Mouse (Mus musculus) thymus, postnatal 10 days (tissue): ENCODE data around the gene Nup210l.
"Not testable (repeated sequence)": the region's sequence is repeated elsewhere in the genome, so short reads cannot be mapped to it uniquely, and the experiment has no call there.

Source experiments
- DNase-seq, 2 experiments: peaks; one replicate each; pipeline ENCODE4 v3.0.0; 2021; ENCODE audit warnings: low spot score in 2 of 2

The Nup210l gene

DNA sequence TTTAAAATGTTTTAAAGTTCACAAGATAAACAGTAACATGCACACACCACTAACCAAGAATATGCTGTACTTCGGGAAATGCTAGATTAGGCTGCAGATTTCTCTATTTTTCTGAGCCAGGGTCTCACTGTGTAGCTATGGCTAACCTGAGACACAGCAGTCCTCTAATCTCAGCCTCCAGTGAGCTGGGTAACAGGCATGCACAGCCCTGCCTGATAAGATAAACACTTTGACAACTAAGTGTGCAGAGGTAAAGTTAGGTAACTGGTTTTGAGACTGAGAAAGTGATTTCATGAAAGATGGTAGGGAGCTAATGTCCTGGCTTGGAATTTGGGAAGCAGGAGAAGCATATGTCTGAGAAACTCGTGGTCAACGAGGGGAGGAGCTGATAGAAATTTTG lies 9.5 kb upstream of the Nup210l start:
- no peak for DNase-seq

GRCm38 (mm10) chr3:90097928-90098327 lies 6.0 kb upstream of the Nup210l start:
- no peak for DNase-seq

DNA sequence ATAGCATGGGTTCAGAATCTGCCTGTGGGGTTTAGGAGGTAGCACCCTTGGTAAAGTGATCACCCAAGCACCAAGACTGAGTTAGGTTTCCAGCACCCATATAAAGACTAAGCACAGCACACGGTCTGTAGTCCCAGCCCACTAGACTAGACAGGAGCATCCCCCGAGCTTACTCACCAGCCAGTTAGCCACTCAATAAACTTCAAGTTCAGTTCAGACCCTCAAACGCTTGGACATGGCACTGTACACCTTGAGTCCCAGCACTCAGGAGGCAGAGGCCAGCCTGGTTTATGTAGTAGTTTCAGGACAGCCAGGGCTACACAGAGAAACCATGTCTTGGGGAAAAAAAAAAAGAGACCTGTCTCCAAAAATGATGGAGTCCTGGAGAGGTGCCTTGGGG lies 2.9 kb upstream of the Nup210l start:
- DNase-seq: no peak

GRCm38 (mm10) chr3:90101673-90102072 lies 2.3 kb upstream of the Nup210l start:
- DNase-seq: no peak

GRCm38 (mm10) chr3:90102239-90102638 lies 1.7 kb upstream of the Nup210l start:
- no peak for DNase-seq

GRCm38 (mm10) chr3:90103176-90103575 lies 756 bp upstream of the Nup210l start:
- DNase-seq: no peak

GRCm38 (mm10) chr3:90111706-90112105 lies 7.8 kb downstream of the Nup210l start:
- no peak for DNase-seq

DNA sequence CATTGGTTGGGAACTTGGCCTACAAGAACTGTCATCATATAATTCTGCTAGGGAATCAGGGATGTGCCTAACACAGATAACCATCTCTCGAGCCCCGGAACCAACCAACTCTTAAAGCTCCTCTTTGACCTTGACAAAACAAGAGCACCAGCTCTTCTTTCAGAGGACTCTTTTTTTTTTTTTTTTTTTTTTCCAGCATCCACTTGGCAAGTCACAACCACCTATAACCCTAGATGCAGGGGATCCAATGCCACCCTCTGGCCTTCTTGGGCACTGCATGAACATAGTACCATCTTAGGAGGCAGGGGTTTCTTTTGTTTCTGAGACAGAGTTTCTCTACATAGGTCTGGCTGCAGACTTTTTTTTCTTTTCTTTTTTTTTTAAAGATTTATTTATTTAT lies 10.4 kb downstream of the Nup210l start:
- peak in 1 of 2 experiments; percentile 17 for DNase-seq

- DNase-seq: no peak
These were observed 11.6 kb downstream of the Nup210l start for GRCm38 (mm10) chr3:90115526-90115925.

GRCm38 (mm10) chr3:90118132-90118790 lies 14.3 kb downstream of the Nup210l start:
- DNase-seq: no peak

DNA sequence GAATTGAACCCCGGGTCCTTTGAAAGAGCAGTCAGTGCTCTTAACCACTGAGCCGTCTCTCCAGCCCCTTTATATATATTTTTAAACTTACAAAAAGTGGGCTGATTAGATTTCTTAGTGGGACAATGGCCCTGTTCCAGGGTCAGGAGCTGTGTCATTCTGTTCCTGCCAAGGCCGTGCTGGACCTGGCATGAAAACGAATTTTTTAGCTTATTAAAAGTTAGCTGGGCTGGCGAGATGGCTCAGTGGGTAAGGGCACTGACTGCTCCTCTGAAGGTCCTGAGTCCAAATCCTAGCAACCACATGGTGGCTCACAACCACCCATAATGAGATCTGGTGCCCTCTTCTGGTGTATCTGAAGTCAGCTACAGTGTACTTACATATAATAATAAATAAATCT lies 18.1 kb downstream of the Nup210l start:
- not testable (repeated sequence) for DNase-seq

DNA sequence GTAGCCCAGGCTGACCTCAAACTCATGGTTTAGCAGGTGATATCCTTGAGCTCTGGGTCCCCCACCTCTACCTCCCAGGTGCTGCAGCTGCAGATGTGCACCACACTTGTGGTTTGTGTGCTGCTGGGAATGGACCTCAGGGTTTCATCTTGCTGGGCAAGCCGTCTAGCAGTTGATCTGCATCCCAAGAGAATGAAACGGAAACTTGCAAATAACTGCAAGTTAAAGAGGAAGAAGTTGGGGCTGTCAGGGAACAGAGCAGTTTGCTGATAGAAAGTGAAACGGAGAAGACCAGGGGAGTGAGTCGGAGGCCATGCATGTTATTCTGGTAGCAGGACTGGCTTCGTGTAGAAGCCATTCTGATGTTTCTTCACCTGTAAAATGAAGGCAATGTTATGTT lies 21.8 kb downstream of the Nup210l start:
- DNase-seq: no peak

GRCm38 (mm10) chr3:90127881-90128280 lies 23.9 kb downstream of the Nup210l start:
- DNase-seq: no peak

- no peak for DNase-seq
These were observed 28.8 kb downstream of the Nup210l start for GRCm38 (mm10) chr3:90132745-90133144.

DNA sequence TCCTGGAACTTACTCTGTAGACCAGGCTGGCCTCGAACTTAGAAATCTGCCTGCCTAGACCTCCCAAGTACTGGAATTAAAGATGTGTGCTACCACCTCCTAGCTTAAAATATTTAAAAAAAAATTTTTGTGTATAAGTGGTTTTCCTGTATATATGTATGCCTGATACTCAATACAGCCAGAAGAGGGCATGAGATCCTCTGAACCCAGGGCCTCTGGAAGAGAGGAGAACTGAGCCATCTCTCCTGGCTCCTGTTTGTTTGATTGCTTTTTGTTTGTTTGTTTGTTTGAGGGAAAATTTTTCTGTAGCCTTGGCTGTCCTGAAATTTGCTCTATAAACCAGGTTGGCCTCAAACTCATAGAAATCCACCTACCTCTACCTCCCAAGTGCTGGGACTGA lies 29.4 kb downstream of the Nup210l start:
- DNase-seq: no peak

- no peak for DNase-seq
These were observed 30.6 kb downstream of the Nup210l start for GRCm38 (mm10) chr3:90134483-90134882.

GRCm38 (mm10) chr3:90134993-90135392 lies 31.1 kb downstream of the Nup210l start:
- no peak for DNase-seq

- DNase-seq: peak in 1 of 2 experiments; percentile 22
These were observed 32.7 kb downstream of the Nup210l start for GRCm38 (mm10) chr3:90136660-90137059.

- no peak for DNase-seq
These were observed 33.7 kb downstream of the Nup210l start for GRCm38 (mm10) chr3:90137606-90138005.

GRCm38 (mm10) chr3:90139962-90140361 lies 36.0 kb downstream of the Nup210l start:
- DNase-seq: no peak

DNA sequence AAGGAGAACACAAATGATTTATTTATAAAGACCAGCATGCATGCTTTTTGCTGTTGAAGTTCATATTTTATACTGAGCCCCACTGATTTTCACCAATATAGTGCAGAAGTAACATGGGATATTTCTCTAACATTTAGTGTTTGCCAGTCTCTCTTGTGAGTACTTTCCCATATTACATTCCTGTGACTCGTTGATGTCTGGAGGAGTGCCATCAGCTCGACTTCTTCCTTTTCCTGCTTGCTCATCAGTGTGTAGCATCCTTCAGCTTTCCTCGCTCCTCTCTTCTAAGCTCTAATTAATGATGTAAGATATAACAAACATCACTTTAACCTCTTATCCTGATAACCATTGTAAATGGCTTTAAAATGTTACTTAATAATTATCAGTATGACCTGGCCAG lies 41.5 kb downstream of the Nup210l start:
- DNase-seq: no peak

GRCm38 (mm10) chr3:90146651-90147050 lies 42.7 kb downstream of the Nup210l start:
- DNase-seq: no peak

DNA sequence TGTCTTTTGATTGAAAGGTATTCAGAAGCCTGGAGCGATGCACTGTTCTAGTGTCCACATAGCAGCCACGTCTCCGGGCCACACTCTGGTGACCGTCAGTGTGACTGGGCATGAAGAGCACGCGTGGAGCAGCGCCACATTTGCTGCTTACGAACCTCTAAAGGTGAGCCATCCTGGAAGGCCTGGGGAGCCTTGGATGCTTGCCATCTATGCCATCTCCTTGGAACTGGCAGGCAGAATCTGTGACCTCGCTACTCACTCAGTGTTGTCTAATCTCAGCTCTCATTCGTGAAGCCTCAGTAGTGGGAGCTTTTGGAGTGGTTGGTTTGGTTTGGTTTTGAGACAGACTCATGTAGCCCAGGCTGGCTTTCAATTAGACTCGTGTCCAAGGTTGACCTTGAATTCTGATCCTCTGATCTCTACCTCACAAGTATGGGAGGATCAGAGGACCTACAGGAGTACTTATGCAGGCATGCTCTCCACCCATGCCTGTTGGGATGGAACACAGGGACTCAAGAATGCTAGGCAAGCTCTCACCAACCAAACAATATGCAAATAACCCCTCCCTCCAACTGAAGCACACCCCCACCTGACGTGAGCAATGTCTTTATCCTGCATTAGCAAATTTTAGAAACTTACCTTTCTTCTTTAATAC lies 47.3 kb downstream of the Nup210l start:
- DNase-seq: no peak

DNA sequence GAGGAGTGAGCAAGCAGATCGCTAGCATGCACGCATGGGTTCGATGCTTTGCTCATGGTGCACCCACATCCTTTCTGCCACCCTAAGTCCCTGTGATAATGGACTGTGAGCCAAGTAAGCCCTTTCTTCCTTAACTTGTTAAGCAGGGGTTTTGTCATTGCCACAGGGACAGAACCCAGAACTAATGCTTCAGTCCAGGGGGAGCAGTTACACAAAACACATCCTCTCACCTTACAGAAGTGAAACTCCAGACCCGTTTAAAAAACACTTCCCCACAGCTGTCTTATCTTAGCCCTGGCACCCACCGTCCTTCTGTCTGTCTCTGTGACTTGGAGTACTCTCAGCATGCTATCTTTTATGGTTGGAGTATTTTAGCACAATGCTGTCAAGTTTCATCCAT lies 52.1 kb downstream of the Nup210l start:
- DNase-seq: no peak
